Mouse (Mus musculus) lung, postnatal 14 days (tissue): ENCODE measurements around the gene Mfsd5.

Experiments used
- DNase-seq: peaks from one replicate; pipeline ENCODE4 v3.0.0; 2021

Gene Mfsd5

DNA sequence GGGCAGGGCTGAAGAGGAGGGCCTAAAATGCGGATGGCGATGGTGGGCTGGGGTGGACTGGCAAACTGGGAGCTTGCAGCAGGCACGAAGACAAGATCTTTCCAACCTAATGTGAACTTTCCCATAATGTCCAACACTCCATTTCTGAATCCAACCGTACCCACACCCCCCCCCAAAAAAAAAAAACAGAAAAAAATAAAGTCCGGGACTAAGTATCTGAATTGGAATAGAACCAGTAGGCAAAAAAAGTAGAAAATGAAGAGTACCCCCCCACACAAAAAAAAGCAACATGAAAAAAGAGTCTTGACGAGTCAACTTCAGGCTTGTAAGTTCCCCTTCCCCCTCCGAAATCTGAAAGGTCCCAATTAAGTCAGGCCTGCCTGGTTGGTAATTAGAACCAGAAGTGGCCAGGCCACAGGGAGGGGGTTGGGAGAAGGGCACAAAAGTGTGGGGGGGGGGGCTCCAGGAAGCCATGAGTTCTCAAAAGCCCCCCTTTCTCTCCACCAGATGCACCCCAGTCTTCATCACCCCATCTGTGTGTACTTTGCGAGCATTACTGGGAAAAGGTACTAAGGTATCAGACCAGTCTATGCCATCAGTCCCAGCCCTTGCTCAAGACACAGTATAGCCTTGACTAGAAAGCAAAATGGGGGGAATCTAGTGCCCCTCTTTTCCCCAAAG is 31.0 kb upstream of the Mfsd5 start:
- DNase-seq = no peak

DNA sequence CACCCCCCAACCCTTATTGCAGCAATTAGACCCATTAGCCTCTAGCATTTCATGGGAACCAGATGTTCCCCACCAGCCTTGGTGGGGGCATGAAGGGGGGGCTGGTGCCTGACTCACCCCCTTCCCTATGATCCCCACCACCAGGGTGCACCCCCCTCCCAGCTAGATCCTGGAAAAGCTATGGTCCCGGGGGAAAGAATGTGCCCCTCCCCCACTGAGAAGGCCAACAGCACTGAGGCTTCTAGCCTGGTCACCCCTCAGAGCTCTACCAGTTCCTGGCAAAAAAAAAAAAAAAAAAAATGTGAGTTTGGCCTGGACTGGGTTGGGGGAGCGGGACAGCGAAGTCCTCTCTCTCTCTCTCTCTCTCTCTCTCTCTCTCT is 30.5 kb upstream of the Mfsd5 start:
- no peak for DNase-seq

DNA sequence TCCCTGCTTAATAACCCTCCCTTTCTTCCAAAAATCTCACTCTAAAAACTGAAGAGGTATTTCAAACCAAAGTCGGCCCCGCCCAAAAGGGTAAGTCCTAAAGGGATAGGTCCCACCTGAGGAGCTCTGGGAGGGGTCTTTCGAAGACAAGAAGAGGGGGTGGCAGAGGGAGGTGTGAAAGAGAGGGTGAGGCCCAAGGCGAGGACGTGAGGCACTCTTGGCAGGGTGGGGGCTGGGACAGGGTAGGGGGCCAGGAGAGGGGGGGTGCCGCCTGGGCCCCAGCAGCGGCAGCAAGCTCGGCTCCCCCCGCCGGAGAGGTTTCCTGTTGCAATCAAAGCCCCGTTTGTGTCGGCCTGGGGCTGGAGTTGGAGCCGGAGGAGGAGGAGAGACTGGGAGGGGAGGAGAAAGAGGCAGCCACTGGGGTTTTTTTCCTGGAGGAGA is 30.0 kb upstream of the Mfsd5 start:
- DNase-seq = peak; percentile 60

DNA sequence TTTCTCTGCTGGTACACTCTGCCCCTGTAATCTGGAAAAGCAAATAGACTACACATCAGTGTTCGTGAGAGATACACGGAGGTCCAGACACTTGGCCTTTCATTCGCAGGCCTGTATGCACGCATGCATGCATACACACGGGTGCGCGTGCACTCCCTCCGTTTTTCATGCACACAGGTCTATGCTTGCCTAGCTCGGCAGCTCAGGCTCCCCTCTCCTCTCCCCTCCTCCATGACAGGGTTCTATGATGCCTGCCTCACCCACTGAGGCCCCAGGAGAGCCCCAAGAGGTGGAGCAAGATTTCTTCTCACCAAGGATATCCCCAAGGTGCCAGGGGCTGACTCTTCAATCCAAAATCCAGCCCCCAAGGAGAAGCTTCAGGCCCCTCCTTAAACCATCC is 29.3 kb upstream of the Mfsd5 start:
- no peak for DNase-seq

GRCm38 (mm10) chr15:102250521-102250920 is 28.7 kb upstream of the Mfsd5 start:
- DNase-seq = no peak

DNA sequence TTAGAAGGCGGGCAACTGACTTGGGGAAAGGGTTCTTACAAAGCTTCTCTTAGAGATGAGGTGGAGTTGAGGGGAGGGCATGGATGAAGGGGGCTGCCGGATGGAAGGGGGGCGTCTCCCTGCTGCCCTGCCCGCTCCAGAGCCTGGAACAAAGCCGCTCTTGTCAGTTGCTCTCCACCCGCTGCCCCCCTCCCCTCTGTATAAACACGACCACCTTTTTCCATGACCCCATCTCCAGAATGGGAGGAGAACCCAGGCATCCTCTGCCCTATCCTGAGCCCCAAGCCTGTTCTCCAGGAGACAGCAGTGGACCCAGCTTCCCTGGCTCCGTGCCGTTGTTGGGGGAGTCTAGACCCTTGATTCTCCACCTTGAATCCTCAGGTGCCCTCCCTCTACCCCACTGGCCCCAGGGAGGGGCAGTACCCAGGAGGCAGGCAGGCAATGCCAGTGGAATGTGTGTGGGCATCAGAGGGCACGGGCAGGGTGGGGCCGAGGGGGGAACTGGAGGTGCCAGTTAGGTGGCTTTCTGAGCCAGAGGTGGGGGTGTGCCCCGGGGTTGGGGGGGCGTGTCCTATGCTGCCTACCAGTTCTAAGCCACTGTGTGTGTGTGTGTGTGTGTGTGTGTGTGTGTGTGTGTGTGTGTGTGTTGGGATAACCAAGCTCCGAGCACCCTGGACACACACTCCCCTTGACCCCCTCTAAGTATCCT is 23.6 kb upstream of the Mfsd5 start:
- peak; percentile 66 for DNase-seq

DNA sequence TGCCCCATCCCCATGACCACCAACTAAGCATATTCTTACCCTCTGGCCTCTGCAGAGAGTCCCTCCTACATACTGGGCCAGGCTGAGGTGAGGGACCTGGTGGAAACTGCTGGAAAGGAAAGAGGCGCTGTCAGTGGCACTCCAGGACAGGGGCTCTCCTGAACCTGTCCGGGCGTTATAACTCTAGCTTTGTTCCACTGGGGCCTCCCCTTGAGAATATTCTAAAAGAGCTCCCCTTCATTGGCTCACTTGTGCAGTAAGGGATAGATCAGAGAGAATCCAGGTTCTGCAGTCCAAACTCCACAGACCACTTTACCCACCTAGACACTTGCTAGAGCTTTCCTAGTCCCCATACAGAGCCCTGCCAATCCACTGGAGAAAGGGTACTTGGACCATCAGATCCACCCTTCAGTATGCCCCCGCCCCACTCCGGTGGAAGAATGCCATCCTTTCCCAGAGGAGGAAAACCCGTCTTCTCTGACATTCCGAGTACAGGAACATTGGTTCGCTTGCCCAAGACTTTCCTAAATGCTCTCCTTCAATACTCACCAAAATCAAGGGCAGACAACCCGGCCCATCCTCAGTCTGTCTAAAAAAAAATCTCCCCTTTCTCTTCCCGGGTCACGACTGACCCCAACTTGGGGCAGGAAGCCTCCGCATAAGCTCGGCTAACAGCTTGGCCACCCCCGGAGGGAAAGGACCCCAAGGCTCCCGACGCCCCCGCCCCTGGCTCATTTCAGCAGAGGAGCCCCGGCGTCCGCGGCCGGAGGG is 22.6 kb upstream of the Mfsd5 start:
- DNase-seq = no peak

GRCm38 (mm10) chr15:102257202-102258075 is 21.8 kb upstream of the Mfsd5 start, which contains the start of gene Rarg:
Rarg (minus strand) TSS chr15:102257517.
- peak; percentile 63 for DNase-seq

DNA sequence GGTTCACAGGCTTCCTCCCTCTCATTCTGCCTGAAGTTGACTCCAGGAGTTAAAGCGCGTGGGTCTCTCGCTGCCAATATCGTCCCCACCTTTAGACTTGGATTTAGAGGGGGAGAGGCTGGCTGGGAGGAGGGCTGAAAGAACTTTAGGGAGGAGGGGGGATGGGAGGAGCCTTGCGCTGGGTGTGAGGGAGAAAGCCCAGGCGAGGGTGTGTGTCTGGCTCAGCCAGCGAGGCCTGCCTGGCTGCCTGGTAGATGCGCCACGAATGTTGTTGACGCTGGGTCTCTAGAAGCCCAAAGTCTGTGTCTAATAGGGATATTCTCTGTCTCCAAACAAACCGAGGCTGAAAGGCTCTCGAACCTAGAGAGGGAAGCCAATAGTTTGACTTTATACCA is 21.2 kb upstream of the Mfsd5 start:
- peak; percentile 74 for DNase-seq

GRCm38 (mm10) chr15:102258581-102259253 is 20.5 kb upstream of the Mfsd5 start:
- no peak for DNase-seq

DNA sequence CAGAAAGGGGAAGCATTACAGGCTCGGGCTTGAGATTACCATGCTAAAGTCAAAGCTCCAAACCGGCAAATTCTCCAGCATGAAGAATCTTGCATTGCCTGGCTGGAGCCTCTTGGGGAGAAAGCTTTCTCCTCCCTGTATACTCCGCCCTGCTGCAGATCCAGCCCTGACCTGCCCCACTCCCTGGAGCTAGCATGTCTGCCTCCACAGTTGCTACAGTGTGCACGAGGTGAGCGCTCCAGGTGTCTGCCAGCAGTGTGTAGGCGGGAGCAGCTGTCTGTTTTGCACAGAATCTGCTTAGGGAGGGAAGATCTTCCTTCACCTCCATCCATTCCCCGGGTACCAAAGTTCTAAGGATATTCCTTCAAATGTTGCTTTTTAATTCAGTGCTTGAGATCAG is 16.7 kb upstream of the Mfsd5 start:
- no peak for DNase-seq

DNA sequence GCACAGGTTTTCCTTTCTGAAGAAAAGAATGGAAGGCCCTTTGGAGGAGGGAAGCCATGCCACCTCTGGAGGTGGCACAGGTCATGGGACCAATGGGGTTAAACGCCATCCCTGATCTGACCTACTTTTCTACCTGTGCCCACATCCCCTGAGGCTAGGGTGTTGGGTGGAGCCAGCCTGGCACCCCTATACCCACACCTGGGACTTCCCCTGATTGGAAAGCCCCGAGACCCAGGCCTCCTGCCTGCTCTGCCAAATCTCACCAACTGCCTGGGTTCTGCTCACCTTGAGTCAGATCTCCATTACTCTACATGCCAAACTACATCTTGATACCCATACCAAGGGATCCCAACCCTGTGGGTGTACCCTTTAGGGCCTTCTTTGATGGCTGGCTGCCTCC is 16.2 kb upstream of the Mfsd5 start:
- no peak for DNase-seq

- DNase-seq = no peak
Observed at GRCm38 (mm10) chr15:102265548-102265947, 13.7 kb upstream of the Mfsd5 start.

DNA sequence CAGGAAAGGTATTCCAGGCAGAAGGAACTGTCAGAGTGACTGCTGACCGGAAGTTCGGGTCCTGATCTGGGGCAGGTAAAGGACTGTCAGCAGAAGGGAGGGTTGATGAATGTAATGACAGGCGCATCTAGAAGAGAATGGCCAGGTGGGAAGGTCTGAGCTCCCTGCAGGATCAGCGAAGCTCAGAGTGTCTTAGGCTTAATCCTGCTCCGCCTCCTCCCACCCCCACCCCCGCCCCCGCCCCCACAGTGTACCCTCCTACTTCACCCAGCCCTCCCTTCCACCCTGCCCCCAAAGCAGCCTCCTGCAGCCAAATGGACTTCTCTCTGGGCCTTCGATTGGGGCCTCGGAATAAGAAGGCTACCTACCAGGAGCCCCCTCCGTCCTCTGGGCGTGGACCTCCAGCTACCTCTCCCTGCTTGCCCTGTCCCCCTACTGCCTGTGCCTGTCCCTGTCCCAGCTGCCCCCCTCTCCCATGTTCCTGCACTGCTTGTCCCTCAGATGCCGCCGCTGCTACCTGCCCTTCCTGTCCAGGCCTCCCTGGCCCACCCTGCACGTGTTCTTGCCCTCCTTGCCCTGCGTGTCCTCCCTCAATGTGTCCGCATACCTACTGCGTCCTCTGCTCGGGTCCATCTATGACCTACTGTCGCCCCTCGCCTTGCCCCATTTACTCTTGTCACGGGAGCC is 8.8 kb upstream of the Mfsd5 start, which contains the start of gene Gm9918:
TSS of gene Gm9918 (plus strand) at position 290 of the 687 bp plus-strand sequence.
- DNase-seq = no peak

- DNase-seq = no peak
Observed at GRCm38 (mm10) chr15:102271441-102271840, 7.8 kb upstream of the Mfsd5 start.

DNA sequence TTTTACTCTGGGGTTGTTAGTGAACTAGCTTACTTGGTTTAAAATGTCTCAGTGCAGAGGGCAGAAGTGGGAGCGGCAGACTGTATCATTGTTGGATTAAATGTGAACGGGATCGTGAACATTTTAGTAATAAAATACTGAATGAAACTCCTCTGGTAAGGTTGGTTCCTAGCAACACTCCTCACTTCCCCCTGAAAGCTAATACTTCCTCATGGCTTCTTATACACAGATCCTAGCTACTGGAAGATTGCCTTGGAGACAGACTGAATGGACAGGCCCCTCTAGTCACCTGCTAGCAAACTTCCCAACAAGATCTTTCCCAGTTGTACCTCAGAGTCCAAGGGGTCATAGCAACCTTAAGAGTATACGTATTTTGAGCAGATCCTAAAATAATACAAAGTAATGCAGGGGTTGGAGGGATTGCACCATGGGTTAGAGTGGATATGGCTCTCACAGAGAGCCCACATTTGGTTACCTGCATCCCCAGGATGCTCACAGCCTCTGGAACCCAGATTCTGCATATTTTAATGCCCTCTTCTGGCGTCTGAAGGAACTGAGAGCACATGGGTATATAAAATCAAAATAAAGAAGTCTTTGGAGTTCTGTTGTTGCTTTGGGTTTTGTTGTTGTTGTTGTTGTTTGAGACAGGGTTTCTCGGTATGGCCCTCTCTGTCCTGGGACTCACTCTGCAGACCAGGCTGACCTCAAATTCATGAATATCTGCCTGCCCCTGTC is 5.1 kb upstream of the Mfsd5 start:
- DNase-seq = no peak

GRCm38 (mm10) chr15:102278726-102279091 is 545 bp upstream of the Mfsd5 start:
- DNase-seq = no peak

DNA sequence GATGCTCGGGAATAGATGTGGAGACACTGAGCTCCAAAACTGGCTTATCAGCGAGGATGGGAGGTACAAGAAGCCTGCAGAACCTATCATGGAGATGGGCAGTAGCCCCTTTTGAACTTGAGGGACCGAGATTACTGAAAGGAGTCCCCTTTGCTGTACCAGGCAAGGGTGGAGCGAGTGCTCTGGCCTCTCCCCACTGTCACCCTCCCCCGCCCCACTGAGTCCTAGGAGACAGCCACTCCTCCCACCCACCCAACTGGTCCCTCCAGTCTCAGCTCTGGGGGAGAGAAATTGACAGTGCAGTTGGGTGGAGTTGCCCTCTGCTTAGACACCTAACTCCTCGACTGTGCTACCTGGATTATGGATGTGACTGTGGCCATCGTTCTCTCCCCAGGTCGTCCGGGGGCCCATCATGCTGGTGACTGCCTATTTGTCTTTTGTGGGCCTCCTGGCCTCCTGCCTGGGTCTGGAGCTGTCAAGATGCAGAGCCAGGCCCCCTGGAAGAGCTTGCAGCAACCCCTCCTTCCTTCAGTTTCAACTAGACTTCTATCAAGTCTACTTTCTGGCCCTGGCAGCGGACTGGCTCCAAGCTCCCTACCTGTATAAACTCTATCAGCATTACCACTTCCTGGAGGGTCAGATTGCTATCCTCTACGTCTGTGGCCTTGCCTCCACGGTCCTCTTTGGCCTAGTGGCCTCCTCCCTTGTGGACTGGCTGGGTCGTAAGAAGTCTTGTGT is 698 bp downstream of the Mfsd5 start:
- no peak for DNase-seq

DNA sequence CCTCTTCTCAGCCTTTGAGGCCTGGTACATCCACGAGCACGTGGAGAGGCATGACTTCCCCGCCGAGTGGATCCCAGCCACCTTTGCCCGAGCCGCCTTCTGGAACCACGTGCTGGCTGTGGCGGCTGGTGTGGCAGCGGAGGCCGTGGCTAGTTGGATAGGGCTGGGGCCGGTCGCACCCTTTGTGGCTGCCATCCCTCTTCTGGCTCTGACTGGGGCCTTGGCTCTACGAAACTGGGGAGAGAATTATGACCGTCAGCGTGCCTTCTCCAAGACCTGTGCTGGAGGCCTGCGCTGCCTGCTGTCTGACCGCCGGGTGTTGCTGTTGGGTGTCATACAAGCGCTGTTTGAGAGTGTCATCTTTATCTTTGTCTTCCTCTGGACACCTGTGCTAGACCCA is 1.4 kb downstream of the Mfsd5 start:
- no peak for DNase-seq
